Mouse (Mus musculus): ENCODE measurements around the gene Dhx15. TPM values are rescaled to one million over a fixed set of nuclear protein-coding genes. Genes with fewer than 3 reads are reported as not detected.
"Not testable (repeated sequence)": the region's sequence is repeated elsewhere in the genome, so short reads cannot be mapped to it uniquely, and the experiment has no call there.

Gene Dhx15
- polyA plus RNA-seq (2012): 3.7 and 4.5 TPM in 2 replicates

GRCm38 (mm10) chr5:52190371-52191179, at the start of gene Dhx15:
Gene Dhx15 (minus strand): TSS chr5:52190514.
- Histone ChIP-seq H3K4me3 (replicated peaks) (peak within 1 kb of the TSS; percentile 100), H3K36me3 (ENCODE audit: control insufficient read depth) (peaks cover 28% of the 10 kb centered on the region), H3K9me3 (ENCODE audit: control insufficient read depth, low read length) (no peaks in the 10 kb centered on the region), H3K27me3 (ENCODE audit: control insufficient read depth) (no peaks in the 10 kb centered on the region), H3K4me1 (ENCODE audit: control insufficient read depth) (peaks cover 44% of the 10 kb centered on the region)
- TF ChIP-seq GATA1 (IDR thresholded peaks at IDR 0.05; ENCODE audit: low read length): no peak
- no peak for TF ChIP-seq TAL1 (IDR thresholded peaks at IDR 0.05; ENCODE audit: low read length)

- H3K4me3 ChIP-seq (replicated peaks): no peak overlapping the region
- H3K9me3 ChIP-seq (ENCODE audit: control insufficient read depth, low read length): peaks cover 3% of the 10 kb centered on the region; the same call in 1 of the 2 replicates
- no peaks in the 10 kb centered on the region for H3K36me3 ChIP-seq (ENCODE audit: control insufficient read depth)
- TF ChIP-seq TAL1 (IDR thresholded peaks at IDR 0.05; ENCODE audit: low read length): no peak
- no peak for TF ChIP-seq GATA1 (IDR thresholded peaks at IDR 0.05; ENCODE audit: low read length)
- H3K27me3 ChIP-seq (ENCODE audit: control insufficient read depth): no peaks in the 10 kb centered on the region
- no peaks in the 10 kb centered on the region for H3K4me1 ChIP-seq (ENCODE audit: control insufficient read depth)
Measured at GRCm38 (mm10) chr5:52238877-52239276, 48.6 kb upstream of the Dhx15 start.

GRCm38 (mm10) chr5:52237956-52238735, 47.8 kb upstream of the Dhx15 start:
- H3K4me3 ChIP-seq (replicated peaks): no peak overlapping the region

GRCm38 (mm10) chr5:52236585-52236984, 46.3 kb upstream of the Dhx15 start:
- not testable (repeated sequence) for H3K36me3 ChIP-seq (ENCODE audit: control insufficient read depth); H3K4me3 ChIP-seq (replicated peaks); H3K9me3 ChIP-seq (ENCODE audit: control insufficient read depth, low read length); H3K27me3 ChIP-seq (ENCODE audit: control insufficient read depth); H3K4me1 ChIP-seq (ENCODE audit: control insufficient read depth)

More at GRCm38 (mm10) chr5:52237956-52238735, 47.8 kb upstream of the Dhx15 start:
- no peaks in the 10 kb centered on the region for H3K4me1 ChIP-seq (ENCODE audit: control insufficient read depth)
- H3K27me3 ChIP-seq (ENCODE audit: control insufficient read depth): no peaks in the 10 kb centered on the region
- TF ChIP-seq TAL1 (IDR thresholded peaks at IDR 0.05; ENCODE audit: low read length) (no peak), GATA1 (IDR thresholded peaks at IDR 0.05; ENCODE audit: low read length) (no peak)
- peaks cover 3% of the 10 kb centered on the region; the same call in 1 of the 2 replicates for H3K9me3 ChIP-seq (ENCODE audit: control insufficient read depth, low read length)
- H3K36me3 ChIP-seq (ENCODE audit: control insufficient read depth): no peaks in the 10 kb centered on the region

- no peaks in the 10 kb centered on the region for H3K4me1 ChIP-seq (ENCODE audit: control insufficient read depth)
- H3K27me3 ChIP-seq (ENCODE audit: control insufficient read depth): no peaks in the 10 kb centered on the region
- no peak overlapping the region for H3K4me3 ChIP-seq (replicated peaks)
- H3K9me3 ChIP-seq (ENCODE audit: control insufficient read depth, low read length): peaks cover 3% of the 10 kb centered on the region
- TF ChIP-seq TAL1 (IDR thresholded peaks at IDR 0.05; ENCODE audit: low read length): no peak
- TF ChIP-seq GATA1 (IDR thresholded peaks at IDR 0.05; ENCODE audit: low read length): no peak
- no peaks in the 10 kb centered on the region for H3K36me3 ChIP-seq (ENCODE audit: control insufficient read depth)
Measured at GRCm38 (mm10) chr5:52234570-52234969, 44.3 kb upstream of the Dhx15 start.

GRCm38 (mm10) chr5:52233891-52234290, 43.6 kb upstream of the Dhx15 start:
- H3K9me3 ChIP-seq (ENCODE audit: control insufficient read depth, low read length): peaks cover 3% of the 10 kb centered on the region
- no peak overlapping the region for H3K4me3 ChIP-seq (replicated peaks)
- no peak for TF ChIP-seq GATA1 (IDR thresholded peaks at IDR 0.05; ENCODE audit: low read length)
- TF ChIP-seq TAL1 (IDR thresholded peaks at IDR 0.05; ENCODE audit: low read length): no peak
- H3K36me3 ChIP-seq (ENCODE audit: control insufficient read depth): no peaks in the 10 kb centered on the region
- H3K27me3 ChIP-seq (ENCODE audit: control insufficient read depth): no peaks in the 10 kb centered on the region
- H3K4me1 ChIP-seq (ENCODE audit: control insufficient read depth): no peaks in the 10 kb centered on the region

- H3K27me3 ChIP-seq (ENCODE audit: control insufficient read depth): no peaks in the 10 kb centered on the region
- no peak overlapping the region for H3K4me3 ChIP-seq (replicated peaks)
- no peaks in the 10 kb centered on the region for H3K36me3 ChIP-seq (ENCODE audit: control insufficient read depth)
- no peak for TF ChIP-seq TAL1 (IDR thresholded peaks at IDR 0.05; ENCODE audit: low read length)
- TF ChIP-seq GATA1 (IDR thresholded peaks at IDR 0.05; ENCODE audit: low read length): no peak
- H3K9me3 ChIP-seq (ENCODE audit: control insufficient read depth, low read length): peaks cover 3% of the 10 kb centered on the region
- H3K4me1 ChIP-seq (ENCODE audit: control insufficient read depth): no peaks in the 10 kb centered on the region
Measured at GRCm38 (mm10) chr5:52232611-52233010, 42.3 kb upstream of the Dhx15 start.

- Histone ChIP-seq H3K36me3 (ENCODE audit: control insufficient read depth) (no peaks in the 10 kb centered on the region), H3K27me3 (ENCODE audit: control insufficient read depth) (no peaks in the 10 kb centered on the region), H3K4me3 (replicated peaks) (no peak overlapping the region), H3K4me1 (ENCODE audit: control insufficient read depth) (no peaks in the 10 kb centered on the region), H3K9me3 (ENCODE audit: control insufficient read depth, low read length) (peaks cover 3% of the 10 kb centered on the region)
- TF ChIP-seq GATA1 (IDR thresholded peaks at IDR 0.05; ENCODE audit: low read length): no peak
- no peak for TF ChIP-seq TAL1 (IDR thresholded peaks at IDR 0.05; ENCODE audit: low read length)
Measured at GRCm38 (mm10) chr5:52232199-52232598, 41.9 kb upstream of the Dhx15 start.

- no peak for TF ChIP-seq TAL1 (IDR thresholded peaks at IDR 0.05; ENCODE audit: low read length)
- TF ChIP-seq GATA1 (IDR thresholded peaks at IDR 0.05; ENCODE audit: low read length): no peak
- no peak overlapping the region for H3K4me3 ChIP-seq (replicated peaks)
Measured at GRCm38 (mm10) chr5:52230466-52230865, 40.2 kb upstream of the Dhx15 start.

More at GRCm38 (mm10) chr5:52230466-52230865, 40.2 kb upstream of the Dhx15 start:
- H3K9me3 ChIP-seq (ENCODE audit: control insufficient read depth, low read length): peaks cover 2% of the 10 kb centered on the region
- no peaks in the 10 kb centered on the region for H3K36me3 ChIP-seq (ENCODE audit: control insufficient read depth)
- H3K27me3 ChIP-seq (ENCODE audit: control insufficient read depth): no peaks in the 10 kb centered on the region
- H3K4me1 ChIP-seq (ENCODE audit: control insufficient read depth): no peaks in the 10 kb centered on the region

Data from erythroblast, embryonic 14.5 days (primary cell).